25 mouse cellular contexts compared by ENCODE assay signal in the genomic region with DNA sequence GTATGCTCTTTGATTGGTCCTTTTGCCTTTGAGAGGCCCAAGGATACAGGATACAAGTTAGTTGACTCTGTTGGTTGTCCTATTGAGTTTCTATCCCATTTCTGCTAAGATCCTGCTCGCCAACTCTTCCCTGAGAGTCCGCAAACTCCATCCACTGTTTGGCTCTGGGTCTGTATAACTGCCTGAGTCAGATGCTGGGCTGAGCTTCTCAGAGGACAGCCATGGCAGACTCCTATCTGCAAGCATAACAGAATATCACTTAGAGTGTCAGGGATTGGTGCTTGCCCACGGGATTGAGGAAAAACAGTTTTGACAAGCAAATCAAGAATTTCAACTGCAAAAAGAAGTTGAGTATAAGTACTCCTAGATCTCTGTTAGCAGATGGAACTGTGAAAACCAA.
"Had no signal": no experiment of that assay in that cellular context is flagged by ENCODE, and none has a peak within 500 bp of the region (broad histone marks: within the 10 kb centered on the region; RNA-seq: fewer than 3 reads in every experiment).

No protein-coding gene starts in this region.

- H3K9me3 ChIP-seq: heart, embryonic 12.5 days; hindbrain, embryonic 10.5 days; hindbrain, embryonic 12.5 days; intestine, embryonic 15.5 days; limb, embryonic 10.5 days; limb, embryonic 12.5 days; liver, embryonic 13.5 days; liver, embryonic 15.5 days had no signal

- H3K9ac ChIP-seq: heart, embryonic 12.5 days; hindbrain, embryonic 12.5 days; hindbrain, embryonic 14.5 days; intestine, embryonic 15.5 days; limb, embryonic 12.5 days; liver, embryonic 13.5 days; liver, embryonic 15.5 days; liver, postnatal 0 days had no signal

- H3K4me2 ChIP-seq: heart, embryonic 12.5 days; hindbrain, embryonic 12.5 days; hindbrain, embryonic 14.5 days; intestine, embryonic 15.5 days; limb, embryonic 12.5 days; liver, embryonic 11.5 days; liver, embryonic 13.5 days; liver, embryonic 15.5 days had no signal

- H3K36me3 ChIP-seq: heart, embryonic 12.5 days; hindbrain, embryonic 10.5 days; hindbrain, embryonic 12.5 days; intestine, embryonic 15.5 days; limb, embryonic 10.5 days; limb, embryonic 12.5 days; liver, embryonic 13.5 days; liver, embryonic 15.5 days had no signal

- H3K27ac ChIP-seq: heart, adult 2 months; hindbrain, embryonic 10.5 days; hindbrain, embryonic 12.5 days; hindbrain, embryonic 14.5 days; intestine, embryonic 15.5 days; layer of hippocampus, adult 2 months; limb, embryonic 10.5 days; limb, embryonic 12.5 days; liver, embryonic 13.5 days; liver, embryonic 15.5 days had no signal

- H3K27me3 ChIP-seq: heart, embryonic 12.5 days; hindbrain, embryonic 12.5 days; intestine, embryonic 15.5 days; limb, embryonic 12.5 days; liver, embryonic 13.5 days; liver, embryonic 15.5 days had no signal

- H3K4me3 ChIP-seq: heart, adult 2 months; heart, embryonic 12.5 days; hindbrain, embryonic 10.5 days; hindbrain, embryonic 12.5 days; intestine, embryonic 15.5 days; layer of hippocampus, adult 2 months; limb, embryonic 10.5 days; limb, embryonic 12.5 days; liver, embryonic 13.5 days; liver, embryonic 15.5 days had no signal

- ATAC-seq: hindbrain, embryonic 16.5 days; inflammation-experienced regulatory T-cells, adult 6 months; intestine, embryonic 15.5 days; intestine, postnatal 0 days; liver, postnatal 0 days had no signal

- H3K4me1 ChIP-seq: heart, embryonic 12.5 days; hindbrain, embryonic 10.5 days; hindbrain, embryonic 12.5 days; intestine, embryonic 15.5 days; limb, embryonic 10.5 days; limb, embryonic 12.5 days; liver, embryonic 13.5 days; liver, embryonic 15.5 days had no signal

- DNase-seq: gastrocnemius, postnatal 25 days; heart, adult 2 months; heart, postnatal 10 days; heart, postnatal 4 days; kidney, adult 18-20 months; kidney, adult 8-10 months; kidney, postnatal 10 days; kidney, postnatal 25 days; kidney, postnatal 4 days; liver; liver, embryonic 13.5 days; liver, postnatal 0 days had no signal
